Mouse (Mus musculus) midbrain, embryonic 11.5 days (tissue): ENCODE results near the gene Pbx2. TPM values are rescaled to one million over a fixed set of nuclear protein-coding genes. Genes with fewer than 3 reads are reported as not detected.

Experiments used
- ATAC-seq: fragments of 200-750 bp; cut with Nextera tagmentation; 2 replicates; pipeline ENCODE4 v1.8.0; 2017; ENCODE audit warnings: moderate TSS enrichment, moderate library complexity; ENCODE audit not compliant: low FRiP score
- DNase-seq: peaks from one replicate; pipeline ENCODE4 v3.0.0; 2015; ENCODE audit warnings: low spot score; ENCODE audit errors: missing footprints
- H3K27ac ChIP-seq: fragments of 300-500 bp; sonication (generic); 2 replicates; pipeline ENCODE4 v1.5.1; 2014; ENCODE audit warnings: low read depth, low read length
- H3K27me3 ChIP-seq: fragments of 300-500 bp; sonication (generic); 2 replicates; pipeline ENCODE4 v1.6.1; 2014; ENCODE audit warnings: mild to moderate bottlenecking, low read length, moderate library complexity, mixed read lengths; ENCODE audit not compliant: control insufficient read depth, insufficient read depth
- H3K36me3 ChIP-seq: fragments of 300-500 bp; sonication (generic); 2 replicates; pipeline ENCODE4 v1.6.1; 2014; ENCODE audit warnings: mild to moderate bottlenecking, low read length, moderate library complexity, mixed read lengths; ENCODE audit not compliant: control insufficient read depth, insufficient read depth
- H3K4me1 ChIP-seq: fragments of 300-500 bp; sonication (generic); 2 replicates; pipeline ENCODE4 v1.6.1; 2014; ENCODE audit warnings: low read length; ENCODE audit not compliant: control insufficient read depth, insufficient read depth
- H3K4me2 ChIP-seq: fragments of 300-500 bp; sonication (generic); 2 replicates; pipeline ENCODE4 v1.6.1; 2014; ENCODE audit warnings: mild to moderate bottlenecking, moderate library complexity
- H3K4me3 ChIP-seq: fragments of 300-500 bp; sonication (generic); 2 replicates; pipeline ENCODE4 v1.5.1; 2014; ENCODE audit warnings: low read depth, low read length
- H3K9ac ChIP-seq: fragments of 300-500 bp; sonication (generic); 2 replicates; pipeline ENCODE4 v1.6.1; 2014; ENCODE audit warnings: low read length
- H3K9me3 ChIP-seq: fragments of 300-500 bp; sonication (generic); 2 replicates; pipeline ENCODE4 v1.6.1; 2016; ENCODE audit warnings: low read length; ENCODE audit not compliant: control insufficient read depth
- WGBS: fragments of 180-500 bp; shearing (Covaris S2); extraction: QIAGEN DNeasy Blood & Tissue Kit; methylation state at CpG from one replicate; pipeline ENCODE4 v1.1.7; 2014; 5-methylcytosine and 5-hydroxymethylcytosine counted together
- polyA plus RNA-seq: library from polyadenylated mRNA; unstranded; fragments of >200 nt; fragmentation: Nextera tagmentation; extraction: Ambion mirVana; gene quantifications from 2 replicates; pipeline ENCODE4 v1.2.1, GENCODE M21; 2014

Gene Pbx2
- polyA plus RNA-seq, 1 experiment from 2014 or later, result 20.1 TPM

DNA sequence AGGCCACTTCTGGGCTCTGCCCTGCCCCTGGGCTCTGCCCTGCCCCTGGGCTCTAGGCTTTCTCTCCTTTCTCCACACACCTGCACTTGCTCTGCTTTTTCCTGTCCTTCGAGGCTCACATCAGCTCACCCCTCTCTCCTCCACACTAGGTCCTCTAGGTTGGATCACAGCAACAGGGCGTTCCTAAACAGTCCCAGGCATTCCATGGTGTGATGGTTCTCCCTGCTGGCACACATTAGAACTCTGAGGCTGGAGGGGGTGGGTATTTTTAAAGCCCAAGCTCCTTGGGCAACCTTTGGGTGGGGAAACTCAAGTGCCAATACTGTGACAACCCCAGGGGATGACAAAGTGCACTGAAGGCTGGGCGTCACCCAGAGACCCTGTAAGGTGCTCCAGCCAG lies 46.4 kb downstream of the Pbx2 start:
- DNase-seq (no peak), ATAC-seq (no peak)
- no peak overlapping the region for H3K4me2 ChIP-seq
- no peak overlapping the region for H3K4me3 ChIP-seq
- H3K4me1 ChIP-seq, result peaks cover 7% of the 10 kb centered on the region
- H3K27ac ChIP-seq, result no peak overlapping the region
- no peak overlapping the region for H3K9ac ChIP-seq
- WGBS, result 60% methylated on average over 3 of the region's 3 CpGs
- H3K9me3 ChIP-seq, result no peaks in the 10 kb centered on the region
- H3K27me3 ChIP-seq, result peaks cover under 1% of the 10 kb centered on the region; the same call in 1 of the 2 replicates
- H3K36me3 ChIP-seq, result no peaks in the 10 kb centered on the region

DNA sequence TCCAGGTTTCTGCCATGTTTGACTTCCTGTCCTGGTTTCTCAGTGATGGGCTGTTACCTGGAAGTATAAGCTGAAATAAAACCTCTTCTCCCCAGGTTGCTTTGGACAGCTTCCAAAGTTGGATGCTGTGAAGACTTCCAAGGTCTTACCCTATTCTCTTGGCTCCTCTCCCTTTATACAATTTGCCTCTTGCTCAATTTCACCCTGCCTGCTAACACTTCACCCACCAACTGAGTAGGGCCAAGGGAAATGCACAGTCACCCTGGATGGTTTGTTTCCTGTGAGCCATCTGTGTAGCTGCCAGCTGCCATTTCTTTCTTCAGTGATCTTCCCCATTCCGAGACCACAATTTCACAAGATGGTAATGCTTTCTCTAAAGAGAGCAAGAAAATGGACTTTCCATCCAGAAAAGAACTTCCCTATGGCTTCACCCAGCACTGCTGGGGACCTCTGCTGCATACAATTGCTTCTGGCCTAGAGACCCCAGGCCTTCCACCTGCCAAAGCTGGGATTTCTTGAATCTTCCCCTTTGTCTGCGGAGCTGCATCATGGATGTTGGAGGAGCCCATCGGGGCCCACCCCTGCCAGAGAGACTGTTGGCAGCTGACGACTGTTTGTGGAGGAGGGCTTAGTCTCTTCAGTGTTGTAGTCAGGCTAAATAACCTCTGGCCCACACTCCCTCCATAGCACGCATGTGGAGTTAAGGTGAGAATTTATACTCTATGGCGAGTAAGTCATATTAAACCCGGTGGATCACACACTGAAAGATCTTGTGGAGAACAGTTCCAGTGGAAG lies 48.6 kb downstream of the Pbx2 start:
- Histone ChIP-seq H3K4me1 (peaks cover 7% of the 10 kb centered on the region), H3K27ac (no peak overlapping the region), H3K4me2 (no peak overlapping the region), H3K27me3 (no peaks in the 10 kb centered on the region), H3K4me3 (no peak overlapping the region), H3K9ac (no peak overlapping the region), H3K36me3 (no peaks in the 10 kb centered on the region), H3K9me3 (no peaks in the 10 kb centered on the region)
- ATAC-seq, result no peak
- DNase-seq, result no peak
- WGBS, result 86% methylated on average over 7 of the region's 7 CpGs

DNA sequence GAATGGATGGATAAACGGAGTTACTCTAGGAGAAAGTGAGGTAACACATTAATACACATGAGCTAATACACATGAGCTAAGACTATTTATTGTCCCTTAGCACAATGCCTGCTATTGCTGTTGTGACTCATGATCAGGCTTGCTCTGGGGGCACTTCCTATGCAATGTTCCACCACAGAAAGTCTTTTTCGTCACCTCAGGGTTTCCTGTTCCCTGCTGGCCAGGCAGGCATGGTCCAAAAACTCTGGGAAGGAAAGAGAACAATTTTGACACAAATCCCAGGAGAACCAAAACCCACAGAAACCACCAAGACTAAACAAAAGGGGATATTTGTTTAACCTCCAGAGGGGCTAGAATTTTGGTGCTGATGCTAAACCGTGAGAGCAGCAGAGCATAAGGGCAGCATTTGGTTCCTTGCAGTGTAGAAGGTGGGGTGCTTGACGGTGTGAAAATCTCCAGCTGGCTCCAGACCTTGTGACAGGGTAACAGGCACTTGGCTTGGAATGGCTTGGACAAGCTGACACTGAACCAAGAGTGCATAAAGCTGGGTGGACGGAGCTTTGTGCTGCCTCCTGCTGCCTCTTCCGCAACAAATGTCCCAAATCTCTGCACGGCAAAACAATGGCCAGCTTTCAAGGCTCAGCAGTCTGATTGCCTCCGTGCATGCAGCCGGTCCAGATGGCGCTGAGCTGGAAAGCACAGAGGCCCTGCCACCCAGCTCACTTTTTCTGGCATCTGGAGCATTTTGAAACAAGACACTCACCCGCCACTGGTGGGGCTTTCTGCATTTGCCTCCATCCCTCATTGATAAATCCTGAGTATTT lies 49.9 kb downstream of the Pbx2 start:
- Histone ChIP-seq H3K4me1 (peaks cover 14% of the 10 kb centered on the region), H3K9ac (peak overlapping the region; percentile 53), H3K4me2 (no peak overlapping the region; the same call in 1 of the 2 replicates), H3K27ac (peak overlapping the region; percentile 82), H3K36me3 (no peaks in the 10 kb centered on the region), H3K9me3 (no peaks in the 10 kb centered on the region), H3K4me3 (no peak overlapping the region), H3K27me3 (no peaks in the 10 kb centered on the region)
- DNase-seq, result peak; percentile 90
- ATAC-seq, result peak; percentile 52
- 13% methylated on average over 11 of the region's 11 CpGs for WGBS

DNA sequence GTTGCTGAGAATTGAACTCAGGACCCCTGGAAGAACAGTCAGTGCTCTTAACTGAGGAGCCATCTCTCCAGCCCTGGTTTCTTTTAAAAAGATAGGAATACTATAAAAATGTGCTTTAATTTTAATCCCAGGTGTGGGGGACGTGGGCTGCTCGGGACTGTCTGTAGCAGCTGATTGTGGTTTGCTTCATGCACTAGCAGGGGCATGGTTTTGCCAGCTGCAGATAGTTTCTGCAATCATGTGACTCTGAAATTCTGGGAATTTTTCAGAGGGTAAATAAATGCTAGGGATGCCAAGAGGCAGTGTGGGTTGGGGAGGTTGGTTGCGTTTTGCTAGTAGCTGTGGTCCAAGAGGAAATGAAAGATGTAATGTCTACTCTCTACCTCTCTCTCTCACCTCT lies 50.9 kb downstream of the Pbx2 start:
- Histone ChIP-seq H3K9me3 (no peaks in the 10 kb centered on the region), H3K9ac (no peak overlapping the region), H3K27me3 (no peaks in the 10 kb centered on the region), H3K27ac (peak overlapping the region; percentile 82), H3K4me3 (no peak overlapping the region), H3K36me3 (no peaks in the 10 kb centered on the region), H3K4me1 (peaks cover 14% of the 10 kb centered on the region), H3K4me2 (no peak overlapping the region)
- ATAC-seq (no peak), DNase-seq (no peak)
- WGBS, result 85% methylated on average over 3 of the region's 3 CpGs

DNA sequence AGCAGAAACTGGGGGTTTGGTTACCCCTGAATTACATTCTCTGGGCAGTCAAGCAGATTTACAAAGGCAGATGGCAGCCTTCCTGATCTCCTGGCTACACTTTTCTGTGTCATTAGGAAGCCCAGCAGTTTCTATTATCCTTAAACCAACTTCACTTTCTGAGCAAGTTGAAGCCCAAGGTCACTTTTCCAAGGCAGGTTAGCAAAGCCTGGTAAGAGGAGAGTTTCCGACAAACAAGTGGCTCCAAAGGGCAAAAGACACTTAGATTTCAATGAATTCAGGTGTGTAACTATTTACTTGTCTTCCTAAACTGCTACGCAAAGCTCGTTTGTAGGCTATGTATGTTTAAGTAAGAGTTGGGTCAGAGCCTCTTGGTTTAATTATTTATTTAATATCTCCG lies 52.3 kb downstream of the Pbx2 start:
- no peak overlapping the region for H3K4me2 ChIP-seq
- peaks cover 22% of the 10 kb centered on the region for H3K4me1 ChIP-seq
- H3K27ac ChIP-seq, result no peak overlapping the region
- no peak for DNase-seq
- 90% methylated on average over 4 of the region's 4 CpGs for WGBS
- H3K36me3 ChIP-seq, result no peaks in the 10 kb centered on the region
- H3K4me3 ChIP-seq, result no peak overlapping the region
- H3K9ac ChIP-seq, result no peak overlapping the region
- H3K9me3 ChIP-seq, result no peaks in the 10 kb centered on the region
- no peak for ATAC-seq
- no peaks in the 10 kb centered on the region for H3K27me3 ChIP-seq

DNA sequence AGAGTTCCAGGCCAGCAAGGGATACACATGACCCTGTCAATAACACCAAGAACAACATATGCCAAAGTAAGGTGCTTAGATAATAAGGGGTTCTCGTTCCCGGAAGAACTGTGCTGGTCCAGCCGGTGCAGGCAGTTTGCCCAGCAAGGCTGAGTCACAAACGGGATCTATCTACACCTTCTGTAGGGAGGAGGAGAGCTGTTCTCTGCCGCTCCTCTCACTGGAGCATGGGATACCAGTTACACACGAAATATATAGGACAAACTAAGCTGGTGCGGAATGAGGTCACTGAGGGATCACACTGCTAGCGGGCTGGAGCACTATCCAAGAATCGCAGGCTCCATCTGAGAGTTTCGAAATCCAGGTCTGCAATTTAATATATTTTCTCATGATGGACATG lies 52.9 kb downstream of the Pbx2 start:
- DNase-seq (no peak), ATAC-seq (no peak)
- 0 out of 2 replicates have a peak, but pooled peaks cover under 1% of the 10 kb centered on the region for H3K36me3 ChIP-seq
- no peak overlapping the region for H3K9ac ChIP-seq
- peaks cover 24% of the 10 kb centered on the region for H3K4me1 ChIP-seq
- no peaks in the 10 kb centered on the region for H3K27me3 ChIP-seq
- H3K4me3 ChIP-seq, result no peak overlapping the region
- no peak overlapping the region; the same call in 1 of the 2 replicates for H3K27ac ChIP-seq
- WGBS, result 85% methylated on average over 10 of the region's 10 CpGs
- H3K4me2 ChIP-seq, result no peak overlapping the region
- H3K9me3 ChIP-seq, result no peaks in the 10 kb centered on the region

DNA sequence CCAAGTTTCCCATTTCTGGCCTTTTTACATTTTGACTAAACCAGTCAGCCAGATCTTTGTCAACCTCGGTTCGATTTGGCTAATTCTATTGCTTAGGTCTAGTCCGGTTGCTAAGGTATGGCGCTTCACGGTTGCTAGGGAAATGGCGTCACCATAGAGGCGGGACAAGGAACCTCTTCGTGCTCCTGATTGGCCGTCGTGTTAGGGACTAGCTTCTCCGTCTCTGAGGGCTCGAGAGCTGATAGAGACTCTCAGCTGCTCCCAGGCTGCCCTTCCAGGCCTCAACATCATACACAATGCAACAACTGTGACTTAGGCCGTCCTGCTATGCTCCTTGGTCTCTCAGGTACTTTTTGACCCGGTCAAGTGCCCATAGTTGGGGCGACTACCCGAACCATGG lies 53.5 kb downstream of the Pbx2 start, which contains the start of gene Fkbpl:
Fkbpl (plus strand) TSS at position 157 of the 400 bp plus-strand sequence.
- peaks cover 24% of the 10 kb centered on the region for H3K4me1 ChIP-seq
- ATAC-seq, result peak; percentile 80
- no peak within 1 kb of the TSS; the same call in none of the 2 replicates for H3K27ac ChIP-seq
- peak within 1 kb of the TSS; percentile 67 for H3K4me2 ChIP-seq
- H3K36me3 ChIP-seq, result 0 out of 2 replicates have a peak, but pooled peaks cover 4% of the 10 kb centered on the region
- no peaks in the 10 kb centered on the region for H3K27me3 ChIP-seq
- peak within 1 kb of the TSS; percentile 64 for H3K9ac ChIP-seq
- H3K9me3 ChIP-seq, result no peaks in the 10 kb centered on the region
- WGBS, result under 1% methylated on average over 16 of the region's 16 CpGs
- DNase-seq, result peak; percentile 100
- peak within 1 kb of the TSS; percentile 50 for H3K4me3 ChIP-seq

GRCm38 (mm10) chr17:34645256-34645829 lies 54.3 kb downstream of the Pbx2 start:
- Histone ChIP-seq H3K4me1 (peaks cover 24% of the 10 kb centered on the region), H3K9ac (peak overlapping the region; percentile 64), H3K9me3 (no peaks in the 10 kb centered on the region), H3K27me3 (no peaks in the 10 kb centered on the region), H3K27ac (no peak overlapping the region; the same call in 1 of the 2 replicates), H3K36me3 (0 out of 2 replicates have a peak, but pooled peaks cover 5% of the 10 kb centered on the region), H3K4me3 (peak overlapping the region; percentile 50), H3K4me2 (peak overlapping the region; percentile 67)
- WGBS, result 49% methylated on average over 10 of the region's 10 CpGs
- DNase-seq (no peak), ATAC-seq (no peak)
